Mouse (Mus musculus) hindbrain, postnatal 0 days (tissue): ENCODE results near the gene Vamp3. TPM values are rescaled to one million over a fixed set of nuclear protein-coding genes. Genes with fewer than 3 reads are reported as not detected.
A peak's percentile ranks its signal among the peaks of the same experiment; 100 is the strongest.

Source experiments
- ATAC-seq: fragments of 200-750 bp; cut with Nextera tagmentation; 2 replicates; pipeline ENCODE4 v1.8.0; 2017; ENCODE audit warnings: mild to moderate bottlenecking, moderate TSS enrichment, moderate library complexity
- DNase-seq: peaks from one replicate; pipeline ENCODE4 v3.0.0-alpha.2; 2015; ENCODE audit warnings: low spot score
- H3K27ac ChIP-seq: fragments of 300-500 bp; sonication (generic); 2 replicates; pipeline ENCODE4 v1.5.1; 2014; ENCODE audit warnings: mild to moderate bottlenecking
- H3K27me3 ChIP-seq: fragments of 300-500 bp; sonication (generic); 2 replicates; pipeline ENCODE4 v1.6.1; 2014; ENCODE audit warnings: low read length, mixed read lengths; ENCODE audit not compliant: insufficient read depth
- H3K36me3 ChIP-seq: fragments of 300-500 bp; sonication (generic); 2 replicates; pipeline ENCODE4 v1.6.1; 2014; ENCODE audit warnings: low read length, mixed read lengths; ENCODE audit not compliant: insufficient read depth
- H3K4me1 ChIP-seq: fragments of 300-500 bp; sonication (generic); 2 replicates; pipeline ENCODE4 v1.6.1; 2014; ENCODE audit warnings: antibody characterized with exemption, low read length, mixed read lengths; ENCODE audit not compliant: insufficient read depth
- H3K4me2 ChIP-seq: fragments of 300-500 bp; sonication (generic); 2 replicates; pipeline ENCODE4 v1.6.1; 2014; ENCODE audit warnings: low read depth, mild to moderate bottlenecking, low read length, moderate library complexity, mixed read lengths
- H3K4me3 ChIP-seq: fragments of 300-500 bp; sonication (generic); 2 replicates; pipeline ENCODE4 v1.5.1; 2014; ENCODE audit warnings: low read length
- H3K9ac ChIP-seq: fragments of 300-500 bp; sonication (generic); replicated peaks from 2 replicates; pipeline ENCODE4 v1.6.1; 2014; ENCODE audit warnings: mild to moderate bottlenecking, low read length, moderate library complexity, mixed read lengths
- H3K9me3 ChIP-seq: fragments of 300-500 bp; sonication (generic); 2 replicates; pipeline ENCODE4 v1.6.1; 2016; ENCODE audit warnings: low read length, mixed read lengths
- CTCF ChIP-seq: IDR thresholded peaks from 2 replicates; pipeline ENCODE4 v1.5.1; 2016; ENCODE audit warnings: antibody characterized with exemption, control low read depth, low read depth
- WGBS: fragments of 180-500 bp; shearing (Covaris S2); extraction: QIAGEN DNeasy Blood & Tissue Kit; methylation state at CpG from one replicate; pipeline ENCODE4 v1.1.7; 2014; 5-methylcytosine and 5-hydroxymethylcytosine counted together
- polyA plus RNA-seq: library from polyadenylated mRNA; unstranded; fragments of >200 nt; fragmentation: Nextera tagmentation; extraction: Ambion mirVana; gene quantifications from 2 replicates; pipeline ENCODE4 v1.2.1, GENCODE M21; 2015
- total RNA-seq: library from RNA; depleted of rRNA; stranded (reverse); fragments of >200 nt; gene quantifications from 2 replicates; pipeline ENCODE4 v1.2.3, GENCODE M21; 2014; rRNA removed

Vamp3 gene
- 34.2 and 35.2 TPM in 2 replicates for total RNA-seq
- polyA plus RNA-seq, result 56.3 and 57.0 TPM in 2 replicates

GRCm38 (mm10) chr4:151057347-151058321, at the start of gene Vamp3:
Gene Vamp3, minus strand, starts transcription at chr4:151057963.
- H3K36me3 ChIP-seq, result peaks cover 15% of the 10 kb centered on the region; the same call in 1 of the 2 replicates
- H3K27me3 ChIP-seq, result no peaks in the 10 kb centered on the region
- TF ChIP-seq CTCF, result no peak
- H3K4me2 ChIP-seq, result peak within 1 kb of the TSS; percentile 76
- no peaks in the 10 kb centered on the region for H3K9me3 ChIP-seq
- peak; percentile 99 for ATAC-seq
- H3K9ac ChIP-seq, result peak within 1 kb of the TSS; percentile 89
- under 1% methylated on average over 113 of the region's 114 CpGs for WGBS
- H3K4me3 ChIP-seq, result peak within 1 kb of the TSS; percentile 88
- H3K4me1 ChIP-seq, result peaks cover 8% of the 10 kb centered on the region
- DNase-seq, result peak; percentile 100
- peak within 1 kb of the TSS; percentile 93 for H3K27ac ChIP-seq

GRCm38 (mm10) chr4:151106468-151106867, 48.7 kb upstream of the Vamp3 start:
- H3K27me3 ChIP-seq, result no peaks in the 10 kb centered on the region
- peak overlapping the region; percentile 79 for H3K4me2 ChIP-seq
- 16% methylated on average over 10 of the region's 10 CpGs for WGBS
- H3K9ac ChIP-seq, result peak overlapping the region; percentile 93
- ATAC-seq (no peak), DNase-seq (peak; percentile 46)
- TF ChIP-seq CTCF, result no peak
- peak overlapping the region; percentile 94; the same call in 1 of the 2 replicates for H3K27ac ChIP-seq
- H3K36me3 ChIP-seq, result no peaks in the 10 kb centered on the region
- H3K9me3 ChIP-seq, result no peaks in the 10 kb centered on the region
- H3K4me3 ChIP-seq, result peak overlapping the region; percentile 67
- peaks cover 25% of the 10 kb centered on the region for H3K4me1 ChIP-seq

GRCm38 (mm10) chr4:151105886-151106285, 48.1 kb upstream of the Vamp3 start:
- TF ChIP-seq CTCF, result no peak
- WGBS, result 34% methylated on average over 6 of the region's 6 CpGs
- Histone ChIP-seq H3K4me2 (peak overlapping the region; percentile 79), H3K9ac (peak overlapping the region; percentile 93; the same call in 1 of the 2 replicates), H3K27ac (no peak overlapping the region), H3K9me3 (no peaks in the 10 kb centered on the region), H3K4me1 (peaks cover 25% of the 10 kb centered on the region), H3K36me3 (no peaks in the 10 kb centered on the region), H3K4me3 (peak overlapping the region; percentile 67), H3K27me3 (no peaks in the 10 kb centered on the region)
- ATAC-seq (no peak), DNase-seq (no peak)

GRCm38 (mm10) chr4:151104147-151104546, 46.4 kb upstream of the Vamp3 start:
- Histone ChIP-seq H3K36me3 (no peaks in the 10 kb centered on the region), H3K9ac (no peak overlapping the region), H3K4me3 (no peak overlapping the region), H3K27ac (no peak overlapping the region), H3K9me3 (no peaks in the 10 kb centered on the region), H3K4me1 (peaks cover 30% of the 10 kb centered on the region), H3K27me3 (no peaks in the 10 kb centered on the region), H3K4me2 (peak overlapping the region; percentile 79)
- WGBS, result 72% methylated on average over 10 of the region's 10 CpGs
- ATAC-seq, result no peak
- TF ChIP-seq CTCF, result no peak
- DNase-seq, result no peak

- H3K4me3 ChIP-seq, result no peak overlapping the region
- no peaks in the 10 kb centered on the region for H3K9me3 ChIP-seq
- H3K4me2 ChIP-seq, result peak overlapping the region; percentile 79
- no peak for TF ChIP-seq CTCF
- H3K9ac ChIP-seq, result no peak overlapping the region
- H3K4me1 ChIP-seq, result peaks cover 30% of the 10 kb centered on the region
- H3K27ac ChIP-seq, result no peak overlapping the region; the same call in 1 of the 2 replicates
- no peaks in the 10 kb centered on the region for H3K36me3 ChIP-seq
- ATAC-seq, result no peak
- peak; percentile 29 for DNase-seq
- no peaks in the 10 kb centered on the region for H3K27me3 ChIP-seq
- WGBS, result 62% methylated on average over 11 of the region's 11 CpGs
Measured at GRCm38 (mm10) chr4:151103646-151104045, 45.9 kb upstream of the Vamp3 start.

- no peak overlapping the region for H3K4me3 ChIP-seq
- H3K27ac ChIP-seq, result no peak overlapping the region
- H3K4me1 ChIP-seq, result peaks cover 8% of the 10 kb centered on the region
- H3K9ac ChIP-seq, result no peak overlapping the region
- DNase-seq (no peak), ATAC-seq (no peak)
- H3K36me3 ChIP-seq, result no peaks in the 10 kb centered on the region
- no peaks in the 10 kb centered on the region for H3K27me3 ChIP-seq
- H3K9me3 ChIP-seq, result no peaks in the 10 kb centered on the region
- TF ChIP-seq CTCF, result no peak
- H3K4me2 ChIP-seq, result no peak overlapping the region
- WGBS, result 82% methylated on average over 11 of the region's 11 CpGs
Measured at GRCm38 (mm10) chr4:151097104-151097438, 39.3 kb upstream of the Vamp3 start.
